Mouse (Mus musculus) hindbrain, embryonic 13.5 days (tissue): ENCODE results near the gene Pnpla6. TPM values are rescaled to one million over a fixed set of nuclear protein-coding genes. Genes with fewer than 3 reads are reported as not detected.

ENCODE experiments used
- ATAC-seq: fragments of 200-750 bp; cut with Nextera tagmentation; 2 replicates; pipeline ENCODE4 v1.8.0; 2017; ENCODE audit warnings: moderate TSS enrichment; ENCODE audit not compliant: low FRiP score
- H3K27ac ChIP-seq: fragments of 300-500 bp; sonication (generic); 2 replicates; pipeline ENCODE4 v1.5.1; 2015; ENCODE audit warnings: inconsistent platforms, mild to moderate bottlenecking, moderate library complexity
- H3K27me3 ChIP-seq: fragments of 300-500 bp; sonication (generic); 2 replicates; pipeline ENCODE4 v1.6.1; 2015; ENCODE audit warnings: mild to moderate bottlenecking, inconsistent platforms
- H3K36me3 ChIP-seq: fragments of 300-500 bp; sonication (generic); 2 replicates; pipeline ENCODE4 v1.6.1; 2015; ENCODE audit warnings: mild to moderate bottlenecking, inconsistent platforms
- H3K4me1 ChIP-seq: fragments of 300-500 bp; sonication (generic); replicated peaks from 2 replicates; pipeline ENCODE4 v1.6.1; 2015; ENCODE audit warnings: inconsistent platforms
- H3K4me2 ChIP-seq: fragments of 300-500 bp; sonication (generic); 2 replicates; pipeline ENCODE4 v1.6.1; 2015; ENCODE audit warnings: inconsistent platforms, mild to moderate bottlenecking, moderate library complexity
- H3K4me3 ChIP-seq: fragments of 300-500 bp; sonication (generic); 2 replicates; pipeline ENCODE4 v1.5.1; 2015; ENCODE audit warnings: mild to moderate bottlenecking, inconsistent platforms
- H3K9ac ChIP-seq: fragments of 300-500 bp; sonication (generic); 2 replicates; pipeline ENCODE4 v1.6.1; 2015; ENCODE audit warnings: mild to moderate bottlenecking, inconsistent platforms
- H3K9me3 ChIP-seq: fragments of 300-500 bp; sonication (generic); 2 replicates; pipeline ENCODE4 v1.6.1; 2016; ENCODE audit warnings: inconsistent platforms
- WGBS: fragments of 180-500 bp; shearing (Covaris S2); methylation state at CpG from one replicate; pipeline ENCODE4 v1.1.7; 2015; 5-methylcytosine and 5-hydroxymethylcytosine counted together
- polyA plus RNA-seq: library from polyadenylated mRNA; unstranded; fragments of >200 nt; fragmentation: Nextera tagmentation; extraction: Ambion mirVana; gene quantifications from 2 replicates; pipeline ENCODE4 v1.2.1, GENCODE M21; 2015

Gene Pnpla6
- polyA plus RNA-seq, 1 experiment from 2014 or later: 34.8 TPM

- peak overlapping the region; percentile 88 for H3K9ac ChIP-seq
- under 1% methylated on average over 67 of the region's 77 CpGs for WGBS
- peak overlapping the region; percentile 93 for H3K27ac ChIP-seq
- no peaks in the 10 kb centered on the region for H3K36me3 ChIP-seq
- H3K9me3 ChIP-seq: no peaks in the 10 kb centered on the region
- peak overlapping the region; percentile 67 for H3K4me2 ChIP-seq
- peaks cover 8% of the 10 kb centered on the region for H3K4me1 ChIP-seq
- ATAC-seq: peak; percentile 82
- H3K27me3 ChIP-seq: no peaks in the 10 kb centered on the region
- H3K4me3 ChIP-seq: peak overlapping the region; percentile 86
Observed at GRCm38 (mm10) chr8:3587391-3588257, 72.4 kb downstream of the Pnpla6 start.

GRCm38 (mm10) chr8:3588258-3588633 is 73.1 kb downstream of the Pnpla6 start:
- no peaks in the 10 kb centered on the region for H3K36me3 ChIP-seq
- peak; percentile 68 for ATAC-seq
- WGBS: 5% methylated on average over 11 of the region's 11 CpGs

DNA sequence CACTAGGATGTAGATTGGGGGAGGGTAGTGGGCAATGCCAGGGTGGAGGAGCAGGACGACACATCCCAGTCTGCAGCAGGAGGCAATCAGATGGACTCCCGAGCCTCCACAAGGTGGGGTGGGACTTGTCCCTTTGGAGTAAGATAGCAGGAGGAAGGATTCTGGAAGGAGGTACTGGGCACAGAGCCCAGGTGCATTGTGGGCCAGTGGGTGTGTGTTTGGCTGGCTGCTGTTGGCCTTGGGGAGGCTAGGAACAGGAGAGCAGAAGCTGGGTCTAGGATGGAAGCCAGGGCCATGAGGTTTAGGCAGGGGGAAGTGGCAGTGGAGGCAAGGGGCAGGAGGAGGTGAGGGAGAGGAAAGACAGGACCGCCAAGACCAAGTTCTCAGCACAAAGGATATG is 78.3 kb downstream of the Pnpla6 start:
- 70% methylated on average over 3 of the region's 3 CpGs for WGBS
- H3K9ac ChIP-seq: no peak overlapping the region
- H3K4me2 ChIP-seq: no peak overlapping the region
- ATAC-seq: no peak
- no peak overlapping the region for H3K4me3 ChIP-seq
- no peaks in the 10 kb centered on the region for H3K9me3 ChIP-seq
- H3K27me3 ChIP-seq: no peaks in the 10 kb centered on the region
- H3K4me1 ChIP-seq: peaks cover 14% of the 10 kb centered on the region
- peaks cover 9% of the 10 kb centered on the region for H3K36me3 ChIP-seq
- no peak overlapping the region for H3K27ac ChIP-seq

More at GRCm38 (mm10) chr8:3588258-3588633, 73.1 kb downstream of the Pnpla6 start:
- Histone ChIP-seq H3K27me3 (no peaks in the 10 kb centered on the region), H3K9me3 (no peaks in the 10 kb centered on the region), H3K9ac (peak overlapping the region; percentile 88), H3K4me2 (peak overlapping the region; percentile 67), H3K4me3 (peak overlapping the region; percentile 86), H3K4me1 (peaks cover 13% of the 10 kb centered on the region), H3K27ac (peak overlapping the region; percentile 93)

Other genes starting within 250 kb of the Pnpla6 start
- gene Insr, start 235.8 kb upstream of the Pnpla6 start, polyA plus RNA-seq: 54.5 and 56.1 TPM in 2 replicates
- gene A430078G23Rik, start 162.0 kb upstream of the Pnpla6 start, polyA plus RNA-seq: not detected in 2 replicates
- gene Arhgef18, start 122.4 kb upstream of the Pnpla6 start, polyA plus RNA-seq: 10.0 and 12.0 TPM in 2 replicates
- 4.2 and 5.3 TPM in 2 replicates for gene Pex11g, start 47.7 kb upstream of the Pnpla6 start, polyA plus RNA-seq
- 0.30 and 0.54 TPM in 2 replicates for gene Tex45, start 44.5 kb upstream of the Pnpla6 start, polyA plus RNA-seq
- gene Zfp358, start 22.2 kb upstream of the Pnpla6 start, polyA plus RNA-seq: 77.4 and 79.9 TPM in 2 replicates
- gene Mcoln1, start 14.9 kb upstream of the Pnpla6 start, polyA plus RNA-seq: 90.1 and 92.0 TPM in 2 replicates
- 0.36 and 0.62 TPM in 2 replicates for gene C330021F23Rik, start 52.6 kb downstream of the Pnpla6 start, polyA plus RNA-seq
- 37.0 and 38.2 TPM in 2 replicates for gene Camsap3, start 71.9 kb downstream of the Pnpla6 start, polyA plus RNA-seq
- 52.1 and 55.5 TPM in 2 replicates for gene Xab2, start 105.9 kb downstream of the Pnpla6 start, polyA plus RNA-seq
- gene Pet100, start 106.2 kb downstream of the Pnpla6 start, polyA plus RNA-seq: 116 and 122 TPM in 2 replicates
- gene Pcp2, start 110.2 kb downstream of the Pnpla6 start, polyA plus RNA-seq: 0.23 and 0.45 TPM in 2 replicates
- gene Stxbp2, start 115.6 kb downstream of the Pnpla6 start, polyA plus RNA-seq: 32.1 and 34.9 TPM in 2 replicates
- gene Retn, start 140.4 kb downstream of the Pnpla6 start, polyA plus RNA-seq: 0.16 and 0.65 TPM in 2 replicates
- gene Mcemp1, start 150.4 kb downstream of the Pnpla6 start, polyA plus RNA-seq: 0.10 TPM in 1 of 2 replicates, not detected in the other
- 14.6 and 16.8 TPM in 2 replicates for gene Fcor, start 157.0 kb downstream of the Pnpla6 start, polyA plus RNA-seq
- 53.4 and 57.9 TPM in 2 replicates for gene Trappc5, start 160.9 kb downstream of the Pnpla6 start, polyA plus RNA-seq
- 0.36 and 0.51 TPM in 2 replicates for gene Fcer2a, start 178.8 kb downstream of the Pnpla6 start, polyA plus RNA-seq
- not detected in 2 replicates for gene Clec4g, start 205.3 kb downstream of the Pnpla6 start, polyA plus RNA-seq
- gene Cd209a, start 233.6 kb downstream of the Pnpla6 start, polyA plus RNA-seq: not detected in 2 replicates